Mouse (Mus musculus) intestine, embryonic 14.5 days (tissue): ENCODE measurements at regions not wholly inside any gene's neighbourhood (a gene's known extent, or its start where the extent isn't known, plus 50 kb on each side); places are given as distances from the start of the nearest gene placed in this dataset.

ENCODE experiments used
- ATAC-seq: fragments of 200-750 bp; cut with Nextera tagmentation; replicated peaks from 2 replicates; pipeline ENCODE4 v1.8.0; 2017; ENCODE audit warnings: low read depth, moderate number of reproducible peaks, moderate TSS enrichment, moderate library complexity; ENCODE audit not compliant: low FRiP score, low TSS enrichment
- DNase-seq: peaks from one replicate; pipeline ENCODE4 v3.0.0-alpha.2; 2018; ENCODE audit warnings: low spot score
- H3K27ac ChIP-seq: fragments of 300-500 bp; sonication (generic); 2 replicates; pipeline ENCODE4 v1.5.1; 2014; ENCODE audit warnings: low read depth, mild to moderate bottlenecking, control low read depth
- H3K27me3 ChIP-seq: fragments of 300-500 bp; sonication (generic); replicated peaks from 2 replicates; pipeline ENCODE4 v1.6.1; 2014; ENCODE audit warnings: low read length, control low read depth; ENCODE audit not compliant: control insufficient read depth, insufficient read depth
- H3K36me3 ChIP-seq: fragments of 300-500 bp; sonication (generic); 2 replicates; pipeline ENCODE4 v1.6.1; 2014; ENCODE audit warnings: low read length, control low read depth; ENCODE audit not compliant: control insufficient read depth, insufficient read depth
- H3K4me1 ChIP-seq: fragments of 300-500 bp; sonication (generic); replicated peaks from 2 replicates; pipeline ENCODE4 v1.6.1; 2014; ENCODE audit warnings: low read length, control low read depth, mixed read lengths; ENCODE audit not compliant: control insufficient read depth, insufficient read depth
- H3K4me2 ChIP-seq: fragments of 300-500 bp; sonication (generic); 2 replicates; pipeline ENCODE4 v1.6.1; 2014; ENCODE audit warnings: low read length
- H3K4me3 ChIP-seq: fragments of 300-500 bp; sonication (generic); 2 replicates; pipeline ENCODE4 v1.5.1; 2014; ENCODE audit warnings: low read depth, low read length, control low read depth, mixed read lengths
- H3K9ac ChIP-seq: fragments of 300-500 bp; sonication (generic); 2 replicates; pipeline ENCODE4 v1.6.1; 2014; ENCODE audit warnings: mild to moderate bottlenecking, low read length
- H3K9me3 ChIP-seq: fragments of 300-500 bp; sonication (generic); 2 replicates; pipeline ENCODE4 v1.6.1; 2016; ENCODE audit warnings: low read length, control low read depth; ENCODE audit not compliant: control insufficient read depth
- WGBS: fragments of 180-500 bp; shearing (Covaris S2); extraction: QIAGEN DNeasy Blood & Tissue Kit; methylation state at CpG from one replicate; pipeline ENCODE4 v1.1.7; 2014; 5-methylcytosine and 5-hydroxymethylcytosine counted together

- no peak for ATAC-seq
- H3K4me2 ChIP-seq = no peak overlapping the region
Measured at GRCm38 (mm10) chr15:97605791-97606190, 99.8 kb downstream of the Rpap3 start.

GRCm38 (mm10) chr15:97603492-97603891, 102.1 kb downstream of the Rpap3 start:
- no peaks in the 10 kb centered on the region for H3K9me3 ChIP-seq
- no peak overlapping the region for H3K27ac ChIP-seq
- 51% methylated on average over 6 of the region's 6 CpGs for WGBS
- H3K27me3 ChIP-seq = no peaks in the 10 kb centered on the region
- no peak overlapping the region for H3K9ac ChIP-seq
- H3K36me3 ChIP-seq = no peaks in the 10 kb centered on the region
- ATAC-seq (no peak), DNase-seq (no peak)
- H3K4me3 ChIP-seq = no peak overlapping the region
- H3K4me1 ChIP-seq = peaks cover 7% of the 10 kb centered on the region
- H3K4me2 ChIP-seq = no peak overlapping the region

More at GRCm38 (mm10) chr15:97605791-97606190, 99.8 kb downstream of the Rpap3 start:
- DNase-seq = no peak
- WGBS = 90% methylated on average over 7 of the region's 7 CpGs
- Histone ChIP-seq H3K4me1 (peaks cover 7% of the 10 kb centered on the region), H3K27ac (no peak overlapping the region), H3K36me3 (no peaks in the 10 kb centered on the region), H3K4me3 (no peak overlapping the region), H3K27me3 (no peaks in the 10 kb centered on the region), H3K9ac (no peak overlapping the region), H3K9me3 (no peaks in the 10 kb centered on the region)

GRCm38 (mm10) chr15:97598270-97598669, 107.4 kb downstream of the Rpap3 start:
- Histone ChIP-seq H3K4me2 (no peak overlapping the region), H3K4me1 (peaks cover 5% of the 10 kb centered on the region; the same call in 1 of the 2 replicates), H3K9ac (no peak overlapping the region), H3K27me3 (no peaks in the 10 kb centered on the region), H3K4me3 (no peak overlapping the region), H3K9me3 (no peaks in the 10 kb centered on the region), H3K27ac (no peak overlapping the region), H3K36me3 (no peaks in the 10 kb centered on the region)
- 58% methylated on average over 8 of the region's 8 CpGs for WGBS
- ATAC-seq (no peak), DNase-seq (no peak)

GRCm38 (mm10) chr15:97596514-97597081, 109.0 kb downstream of the Rpap3 start:
- ATAC-seq = no peak
- no peaks in the 10 kb centered on the region for H3K36me3 ChIP-seq
- no peak overlapping the region for H3K4me2 ChIP-seq
- DNase-seq = no peak
- no peaks in the 10 kb centered on the region for H3K9me3 ChIP-seq
- no peaks in the 10 kb centered on the region for H3K27me3 ChIP-seq
- WGBS = 37% methylated on average over 8 of the region's 8 CpGs
- H3K4me1 ChIP-seq = peaks cover 5% of the 10 kb centered on the region; the same call in 1 of the 2 replicates
- no peak overlapping the region for H3K9ac ChIP-seq
- H3K27ac ChIP-seq = no peak overlapping the region
- no peak overlapping the region for H3K4me3 ChIP-seq

- H3K9ac ChIP-seq = no peak overlapping the region
- no peak overlapping the region for H3K27ac ChIP-seq
- DNase-seq (no peak), ATAC-seq (no peak)
- H3K4me1 ChIP-seq = peaks cover 5% of the 10 kb centered on the region; the same call in 1 of the 2 replicates
- no peaks in the 10 kb centered on the region for H3K9me3 ChIP-seq
- no peak overlapping the region for H3K4me3 ChIP-seq
- no peaks in the 10 kb centered on the region for H3K27me3 ChIP-seq
- no peaks in the 10 kb centered on the region for H3K36me3 ChIP-seq
- H3K4me2 ChIP-seq = no peak overlapping the region
- WGBS = 71% methylated on average over 6 of the region's 6 CpGs
Measured at GRCm38 (mm10) chr15:97595284-97595796, 110.3 kb downstream of the Rpap3 start.

GRCm38 (mm10) chr15:97593781-97594600, 111.6 kb downstream of the Rpap3 start:
- H3K27ac ChIP-seq = peak overlapping the region; percentile 57; the same call in 1 of the 2 replicates

GRCm38 (mm10) chr15:97592786-97593185, 112.8 kb downstream of the Rpap3 start:
- Histone ChIP-seq H3K4me2 (no peak overlapping the region), H3K9me3 (no peaks in the 10 kb centered on the region), H3K27ac (no peak overlapping the region), H3K9ac (no peak overlapping the region), H3K36me3 (no peaks in the 10 kb centered on the region), H3K4me1 (peaks cover 5% of the 10 kb centered on the region; the same call in 1 of the 2 replicates), H3K4me3 (no peak overlapping the region), H3K27me3 (no peaks in the 10 kb centered on the region)
- DNase-seq (no peak), ATAC-seq (no peak)
- WGBS = 90% methylated on average over 11 of the region's 11 CpGs

More at GRCm38 (mm10) chr15:97593781-97594600, 111.6 kb downstream of the Rpap3 start:
- Histone ChIP-seq H3K36me3 (no peaks in the 10 kb centered on the region), H3K27me3 (no peaks in the 10 kb centered on the region), H3K4me1 (peaks cover 5% of the 10 kb centered on the region; the same call in 1 of the 2 replicates), H3K9ac (no peak overlapping the region), H3K9me3 (no peaks in the 10 kb centered on the region), H3K4me3 (no peak overlapping the region), H3K4me2 (no peak overlapping the region)
- DNase-seq (no peak), ATAC-seq (no peak)
- WGBS = 55% methylated on average over 11 of the region's 11 CpGs

- Histone ChIP-seq H3K27me3 (no peaks in the 10 kb centered on the region), H3K36me3 (no peaks in the 10 kb centered on the region), H3K27ac (no peak overlapping the region), H3K4me3 (no peak overlapping the region), H3K9ac (no peak overlapping the region), H3K4me2 (no peak overlapping the region), H3K9me3 (no peaks in the 10 kb centered on the region), H3K4me1 (no peaks in the 10 kb centered on the region)
- WGBS = 60% methylated on average over 4 of the region's 4 CpGs
- ATAC-seq (no peak), DNase-seq (no peak)
Measured at GRCm38 (mm10) chr15:97591406-97591805, 114.2 kb downstream of the Rpap3 start.
